Mouse (Mus musculus) thymus, postnatal 4 days (tissue): ENCODE measurements at regions not wholly inside any gene's neighbourhood (a gene's known extent, or its start where the extent isn't known, plus 50 kb on each side); places are given as distances from the start of the nearest gene placed in this dataset.

Experiments
- DNase-seq: peaks from one replicate; pipeline ENCODE4 v3.0.0; 2021

GRCm38 (mm10) chr1:60665329-60665728 lies 51.3 kb upstream of the Cd28 start:
- no peak for DNase-seq

GRCm38 (mm10) chr1:60662301-60662986 lies 54.2 kb upstream of the Cd28 start:
- no peak for DNase-seq

GRCm38 (mm10) chr1:60661857-60662256 lies 54.7 kb upstream of the Cd28 start:
- DNase-seq = no peak

GRCm38 (mm10) chr1:60659604-60660003 lies 57.0 kb upstream of the Cd28 start:
- DNase-seq = no peak

GRCm38 (mm10) chr1:60659041-60659440 lies 57.6 kb upstream of the Cd28 start:
- no peak for DNase-seq

- no peak for DNase-seq
These were observed 58.2 kb upstream of the Cd28 start for GRCm38 (mm10) chr1:60658383-60658782.

GRCm38 (mm10) chr1:60657511-60657910 lies 59.1 kb upstream of the Cd28 start:
- no peak for DNase-seq

GRCm38 (mm10) chr1:60656976-60657375 lies 59.6 kb upstream of the Cd28 start:
- DNase-seq = no peak

GRCm38 (mm10) chr1:60655691-60656595 lies 60.7 kb upstream of the Cd28 start:
- no peak for DNase-seq

- DNase-seq = no peak
These were observed 61.4 kb upstream of the Cd28 start for GRCm38 (mm10) chr1:60655206-60655605.

GRCm38 (mm10) chr1:60652570-60653011 lies 64.0 kb upstream of the Cd28 start:
- DNase-seq = peak; percentile 19

- no peak for DNase-seq
These were observed 66.4 kb upstream of the Cd28 start for GRCm38 (mm10) chr1:60650158-60650557.

- DNase-seq = no peak
These were observed 67.2 kb upstream of the Cd28 start for GRCm38 (mm10) chr1:60649303-60649850.

- DNase-seq = no peak
These were observed 69.8 kb upstream of the Cd28 start for GRCm38 (mm10) chr1:60646828-60647227.

GRCm38 (mm10) chr1:60646174-60646573 lies 70.4 kb upstream of the Cd28 start:
- DNase-seq = no peak

- no peak for DNase-seq
These were observed 71.4 kb upstream of the Cd28 start for GRCm38 (mm10) chr1:60645176-60645575.

GRCm38 (mm10) chr1:60642761-60643160 lies 73.8 kb upstream of the Cd28 start:
- no peak for DNase-seq

GRCm38 (mm10) chr1:60642175-60642574 lies 74.4 kb upstream of the Cd28 start:
- DNase-seq = no peak

GRCm38 (mm10) chr1:60641324-60641764 lies 74.4 kb upstream of the Raph1 start:
- DNase-seq = no peak

- no peak for DNase-seq
These were observed 72.6 kb upstream of the Raph1 start for GRCm38 (mm10) chr1:60639536-60639935.

- DNase-seq = no peak
These were observed 72.2 kb upstream of the Raph1 start for GRCm38 (mm10) chr1:60639059-60639458.

- DNase-seq = no peak
These were observed 70.0 kb upstream of the Raph1 start for GRCm38 (mm10) chr1:60636802-60637452.

GRCm38 (mm10) chr1:60627786-60628453 lies 61.0 kb upstream of the Raph1 start:
- peak; percentile 27 for DNase-seq
